Mouse (Mus musculus) spleen, embryonic (tissue): ENCODE results near the gene Plppr4.

Experiments
- CTCF ChIA-PET: fragments of 350-600 bp; sonication (Branson Sonifier 250); formaldehyde crosslinking; loops from one replicate; lab custom pipeline; 2022; lab: Charles Lee

The Plppr4 gene

GRCm38 (mm10) chr3:117360528-117360927 lies at the start of gene Plppr4:
Plppr4 (minus strand) TSS chr3:117360876.
- CTCF ChIA-PET, result no interaction called here

DNA sequence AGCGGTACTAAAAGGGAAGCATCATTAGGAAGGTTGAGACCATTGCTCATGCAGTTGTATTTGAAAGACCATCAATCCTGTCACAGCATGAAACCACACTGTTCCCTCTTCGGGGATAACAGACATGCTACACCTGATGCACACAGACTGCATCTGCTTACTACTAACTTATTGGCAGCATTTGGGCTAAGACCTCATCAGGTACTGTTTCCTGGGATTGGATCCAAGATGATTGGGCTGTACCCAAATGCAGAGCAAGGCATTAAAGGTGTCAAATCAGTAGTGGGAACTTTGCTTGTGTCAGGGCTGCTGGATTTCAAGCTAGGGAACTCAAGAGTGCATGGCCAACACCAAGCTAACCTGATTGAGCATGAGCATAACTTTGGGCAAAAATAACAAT lies 45.1 kb upstream of the Plppr4 start:
- CTCF ChIA-PET, result no interaction called here

- CTCF ChIA-PET, result no interaction called here
These were observed 43.1 kb upstream of the Plppr4 start for GRCm38 (mm10) chr3:117403740-117404139.

DNA sequence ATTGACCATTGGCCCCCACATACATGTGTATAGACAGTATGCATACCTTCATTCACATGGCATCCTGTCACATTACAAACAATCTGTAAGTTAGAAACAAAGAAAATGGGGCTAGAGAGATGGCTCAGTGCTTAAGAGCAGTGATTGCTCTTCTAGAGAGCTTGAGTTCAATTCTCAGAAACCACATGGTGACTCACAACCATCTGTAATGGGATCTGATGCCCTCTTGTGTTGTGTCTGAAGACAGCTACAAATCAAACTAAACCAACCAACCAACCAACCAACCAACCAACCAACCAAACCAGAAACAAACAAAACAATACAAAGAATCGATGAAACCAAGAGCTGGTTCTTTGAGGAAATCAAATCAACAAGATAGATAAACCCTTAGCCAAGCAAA lies 5.4 kb upstream of the Plppr4 start:
- CTCF ChIA-PET, result no interaction called here

DNA sequence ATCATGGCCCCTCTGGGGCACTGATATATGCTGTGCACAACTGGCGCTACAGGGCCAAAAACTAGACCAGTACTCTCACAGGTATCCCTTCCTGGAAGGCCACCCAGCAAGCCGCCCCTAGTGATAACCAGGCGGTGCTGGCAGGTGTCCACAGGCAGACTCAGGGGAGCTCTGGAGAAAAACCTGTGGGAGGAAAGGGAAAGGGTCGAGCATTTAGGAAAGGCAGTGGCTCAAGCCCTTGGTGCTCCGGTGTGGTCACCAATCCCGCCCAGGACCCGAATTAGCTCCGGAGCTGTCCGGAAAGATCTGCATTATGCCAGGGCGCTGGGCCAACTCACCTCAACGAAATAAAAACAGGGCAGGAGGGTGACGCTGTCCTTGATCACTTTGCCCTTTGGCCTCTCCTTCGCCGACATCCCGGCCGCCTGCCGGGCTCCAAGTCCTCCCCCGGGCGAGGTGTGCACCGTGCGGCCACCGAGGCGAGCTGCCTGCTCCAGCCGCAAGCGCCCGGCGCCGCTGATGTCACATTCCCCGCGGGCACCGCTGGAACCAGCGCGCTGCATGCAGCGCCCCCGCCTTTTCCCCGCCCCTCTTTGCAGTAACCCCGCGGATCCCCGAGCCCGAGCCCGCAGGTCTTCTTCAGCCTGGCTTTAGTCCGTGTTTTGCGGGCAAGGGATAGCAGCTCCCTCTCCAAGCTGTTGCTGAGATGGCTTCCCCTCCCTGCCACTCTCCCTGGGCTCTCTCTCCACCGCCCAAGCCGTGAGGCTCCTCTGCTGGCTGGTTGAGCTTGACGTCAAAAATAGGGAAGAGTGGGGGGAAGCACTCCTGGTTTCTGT lies 772 bp downstream of the Plppr4 start:
- CTCF ChIA-PET, result no interaction called here

GRCm38 (mm10) chr3:117358981-117359628 lies 1.6 kb downstream of the Plppr4 start:
- CTCF ChIA-PET, result no interaction called here

- CTCF ChIA-PET, result no interaction called here
These were observed 3.3 kb downstream of the Plppr4 start for GRCm38 (mm10) chr3:117357367-117357766.

- CTCF ChIA-PET, result no interaction called here
These were observed 6.7 kb downstream of the Plppr4 start for GRCm38 (mm10) chr3:117353940-117354339.

DNA sequence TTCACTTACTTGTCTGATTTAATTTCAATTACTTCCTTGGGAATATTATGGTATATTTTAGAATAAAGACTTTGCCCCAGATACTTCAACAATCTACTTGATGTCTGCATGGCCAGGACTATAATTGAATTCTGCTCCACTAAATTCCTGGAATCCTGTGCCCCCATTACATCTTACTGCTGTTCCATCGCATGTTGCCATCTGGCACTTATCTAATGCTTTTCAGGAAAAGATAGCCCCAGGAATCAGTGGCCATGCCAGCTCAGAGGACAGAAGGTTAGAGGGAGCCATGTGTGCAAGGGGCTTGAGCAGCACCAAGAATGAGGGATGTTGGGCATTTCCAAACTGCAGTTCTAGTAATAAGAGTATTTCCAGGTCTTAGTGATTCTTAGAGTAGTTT lies 14.3 kb downstream of the Plppr4 start:
- CTCF ChIA-PET, result no interaction called here

GRCm38 (mm10) chr3:117331502-117331901 lies 29.2 kb downstream of the Plppr4 start:
- CTCF ChIA-PET, result no interaction called here

- CTCF ChIA-PET, result no interaction called here
These were observed 31.2 kb downstream of the Plppr4 start for GRCm38 (mm10) chr3:117329485-117329884.

GRCm38 (mm10) chr3:117326551-117326950 lies 34.1 kb downstream of the Plppr4 start:
- CTCF ChIA-PET, result no interaction called here

GRCm38 (mm10) chr3:117319671-117320070 lies 41.0 kb downstream of the Plppr4 start:
- CTCF ChIA-PET, result no interaction called here

DNA sequence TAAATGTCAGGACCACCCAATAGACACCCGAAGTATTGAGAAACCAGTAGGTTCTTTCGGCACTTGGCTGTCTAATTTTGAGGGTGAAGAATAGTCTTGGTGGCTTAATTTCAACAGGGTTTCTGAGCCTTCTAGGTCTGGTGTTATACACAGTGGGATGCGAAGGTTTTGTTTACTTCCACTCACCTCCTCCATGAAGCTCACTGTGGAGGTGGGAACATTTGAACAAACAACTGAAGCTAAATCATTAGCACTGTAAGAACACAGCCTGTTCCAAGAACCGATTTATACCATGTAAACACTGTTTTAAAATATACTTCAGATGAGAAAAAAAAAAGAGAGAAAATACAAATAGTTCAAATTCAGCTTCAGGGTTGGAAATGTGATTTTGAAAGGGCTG lies 47.3 kb downstream of the Plppr4 start:
- CTCF ChIA-PET, result no interaction called here

DNA sequence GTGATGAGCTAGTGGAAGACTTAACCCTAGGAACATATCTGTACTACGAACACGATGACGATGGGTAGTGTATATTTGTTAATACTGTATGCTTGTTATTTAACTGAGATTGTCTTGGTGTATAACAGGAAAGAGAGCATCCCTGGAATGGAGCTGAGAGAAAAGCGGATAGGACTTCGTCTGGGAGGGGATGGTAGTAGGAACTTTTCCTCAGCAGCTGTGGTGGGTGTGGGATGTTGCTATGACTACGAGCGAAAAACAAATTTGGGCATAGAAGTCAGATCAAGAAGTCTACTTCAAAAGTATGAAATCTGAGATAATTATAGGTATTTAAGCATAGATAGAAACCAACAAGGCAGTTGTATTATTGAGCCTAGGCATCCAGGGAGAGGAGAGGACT lies 48.6 kb downstream of the Plppr4 start:
- CTCF ChIA-PET, result no interaction called here

DNA sequence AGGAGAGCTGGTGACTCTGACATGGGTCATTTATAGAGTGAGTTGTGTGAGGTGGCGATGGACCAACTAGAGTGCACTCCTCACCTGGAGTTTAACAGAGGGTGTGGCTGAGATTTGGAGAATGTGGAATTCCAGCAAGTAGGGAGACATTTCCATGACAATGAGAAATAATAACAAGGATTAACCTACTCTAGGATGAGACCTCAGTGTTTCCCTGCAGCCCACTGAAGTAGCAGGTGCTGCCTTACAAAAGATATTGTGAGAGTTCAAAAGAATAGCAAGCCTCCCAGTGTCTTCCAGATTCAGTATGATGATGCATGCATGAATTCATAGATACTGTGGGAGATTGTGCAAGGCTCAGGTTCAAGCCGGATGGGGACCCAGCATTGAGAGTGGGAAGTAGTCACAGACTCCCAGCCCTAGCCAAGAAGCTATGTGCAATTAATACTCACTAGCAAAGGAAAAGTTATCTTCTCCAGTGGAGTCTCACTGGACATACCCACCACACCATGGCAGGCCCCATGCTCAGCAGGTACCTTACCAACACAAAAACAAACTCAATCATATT lies 49.8 kb downstream of the Plppr4 start:
- CTCF ChIA-PET, result interaction anchor here (0.6 kb wide), 1 partner anchor 405 kb away, joined by 3 read pairs; no protein-coding TSS in a partner anchor

DNA sequence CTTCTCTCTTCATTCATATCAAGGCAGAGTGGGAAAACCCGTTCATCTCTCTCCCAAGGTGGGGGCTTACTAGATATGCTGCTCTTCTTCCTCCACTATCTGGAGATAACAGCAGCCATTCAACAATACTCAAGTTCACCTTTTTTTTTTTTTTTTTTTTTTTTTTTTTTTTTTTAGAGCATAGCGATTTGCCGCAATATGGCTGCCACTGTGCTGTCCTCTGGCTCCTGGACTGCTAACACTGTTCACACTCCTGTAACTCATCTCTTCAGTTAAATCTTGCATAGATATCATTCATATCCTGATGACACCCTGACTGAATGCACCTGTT lies 51.1 kb downstream of the Plppr4 start:
- CTCF ChIA-PET, result no interaction called here

DNA sequence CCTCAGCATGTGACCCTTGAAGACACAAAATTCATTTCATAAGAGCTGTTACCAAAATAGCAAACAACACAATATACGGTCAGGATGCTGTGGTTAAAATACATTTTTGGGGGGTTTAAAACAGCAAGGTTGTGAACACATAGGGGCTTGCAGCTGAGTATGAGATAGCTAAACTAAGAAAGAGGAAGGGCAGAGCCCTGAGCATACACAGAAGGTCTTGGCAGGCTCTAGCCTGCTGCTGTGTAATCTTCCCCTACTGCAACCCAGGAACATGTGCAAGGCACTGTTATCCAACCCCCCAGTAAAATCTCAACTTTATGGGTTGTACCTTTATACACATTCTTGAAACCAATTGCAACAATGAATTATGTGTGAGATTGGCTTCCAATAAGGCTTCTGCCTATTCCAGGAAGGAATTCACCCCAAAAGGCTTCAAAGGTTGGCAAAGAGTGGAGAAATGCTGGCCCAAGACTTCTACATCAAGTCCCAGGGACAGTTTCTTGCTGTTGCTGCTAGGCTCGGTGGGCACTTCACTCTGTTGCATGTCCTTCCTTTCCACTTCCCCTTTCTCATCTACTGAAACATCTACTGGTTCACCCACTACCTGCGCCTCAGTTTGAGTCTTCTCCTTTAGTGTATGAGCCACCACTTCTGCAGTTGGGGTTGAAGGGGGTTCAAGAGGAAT lies 51.6 kb downstream of the Plppr4 start:
- CTCF ChIA-PET, result no interaction called here

DNA sequence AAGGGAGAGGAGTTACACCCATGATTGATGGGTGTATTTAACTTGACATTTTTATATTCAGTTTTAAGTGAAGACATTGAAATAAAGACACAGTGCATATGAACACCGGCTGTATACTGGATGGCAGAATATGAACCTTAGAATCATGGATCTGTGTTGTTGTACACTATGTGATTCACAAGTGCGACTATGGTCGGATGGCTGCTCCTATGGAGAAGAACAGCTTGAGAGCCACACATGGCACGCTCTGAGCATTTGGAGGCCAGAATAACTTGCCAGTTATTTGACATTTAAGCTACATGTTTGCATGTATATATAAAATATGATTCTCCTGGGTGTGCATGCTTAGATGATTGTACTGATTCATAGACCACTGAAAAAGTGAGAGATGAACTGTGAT lies 53.1 kb downstream of the Plppr4 start:
- CTCF ChIA-PET, result no interaction called here

DNA sequence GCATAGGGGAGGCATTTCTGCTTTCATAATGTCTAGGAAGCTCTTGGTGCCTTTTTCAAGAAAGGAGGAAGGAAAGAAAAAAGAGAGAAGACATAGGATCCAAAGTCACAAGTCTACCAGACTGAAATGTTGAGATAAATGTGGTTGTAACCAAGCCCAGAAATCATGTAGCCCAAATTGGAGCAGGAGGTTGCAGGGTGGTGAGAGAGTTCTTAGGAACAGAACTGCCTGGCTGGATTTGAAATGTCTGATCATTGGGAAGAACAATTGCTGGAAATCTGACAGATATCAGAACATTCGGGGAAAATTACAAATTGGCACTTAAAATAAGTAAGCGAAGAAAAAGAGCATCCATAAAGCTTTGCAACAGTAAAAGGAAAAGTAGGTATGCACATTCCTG lies 56.6 kb downstream of the Plppr4 start:
- CTCF ChIA-PET, result no interaction called here

DNA sequence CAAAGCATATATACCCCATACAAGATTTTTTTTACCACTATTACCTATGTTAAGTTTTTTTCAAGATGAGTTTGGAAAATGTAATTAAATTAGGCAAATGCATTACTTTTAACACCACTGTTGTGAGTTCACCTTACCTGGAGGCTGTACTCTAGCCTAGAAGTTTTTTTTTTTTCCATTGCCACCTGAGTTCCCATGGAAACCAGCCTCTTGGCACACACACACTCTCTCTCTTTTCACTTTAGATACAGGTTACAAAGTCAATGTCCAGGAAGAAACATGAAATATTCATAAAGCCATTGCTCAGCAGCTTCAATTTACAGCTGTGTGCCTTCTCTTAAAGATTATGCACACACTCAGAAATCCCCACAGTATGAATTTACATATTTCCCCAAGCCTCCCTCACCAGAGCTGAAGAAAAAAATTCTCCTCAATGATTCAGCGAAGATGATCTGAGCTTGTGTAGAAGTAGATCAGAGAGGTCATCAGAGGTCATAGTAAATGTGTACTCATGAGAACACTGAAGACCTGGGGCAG lies 59.9 kb downstream of the Plppr4 start:
- CTCF ChIA-PET, result no interaction called here

GRCm38 (mm10) chr3:117297735-117298134 lies 62.9 kb downstream of the Plppr4 start:
- CTCF ChIA-PET, result no interaction called here
